Mouse (Mus musculus) intestine, postnatal 0 days (tissue): ENCODE measurements around the gene Eif4g1. TPM values are rescaled to one million over a fixed set of nuclear protein-coding genes. Genes with fewer than 3 reads are reported as not detected.

Experiments used
- ATAC-seq: fragments of 200-750 bp; cut with Nextera tagmentation; 2 replicates; pipeline ENCODE4 v1.8.0; 2017; ENCODE audit warnings: mild to moderate bottlenecking, moderate TSS enrichment, moderate library complexity
- H3K27ac ChIP-seq: fragments of 300-500 bp; sonication (generic); 2 replicates; pipeline ENCODE4 v1.5.1; 2014; ENCODE audit warnings: mild to moderate bottlenecking, low read depth, low read length, moderate library complexity
- H3K27me3 ChIP-seq: fragments of 300-500 bp; sonication (generic); replicated peaks from 2 replicates; pipeline ENCODE4 v1.6.1; 2014; ENCODE audit warnings: low read length, mixed read lengths; ENCODE audit not compliant: control insufficient read depth, insufficient read depth
- H3K36me3 ChIP-seq: fragments of 300-500 bp; sonication (generic); 2 replicates; pipeline ENCODE4 v1.6.1; 2014; ENCODE audit warnings: mild to moderate bottlenecking, moderate library complexity; ENCODE audit not compliant: control insufficient read depth, insufficient read depth
- H3K4me1 ChIP-seq: fragments of 300-500 bp; sonication (generic); replicated peaks from 2 replicates; pipeline ENCODE4 v1.6.1; 2014; ENCODE audit warnings: antibody characterized with exemption, low read length, mixed read lengths; ENCODE audit not compliant: control insufficient read depth, insufficient read depth
- H3K4me2 ChIP-seq: fragments of 300-500 bp; sonication (generic); replicated peaks from 2 replicates; pipeline ENCODE4 v1.6.1; 2014; ENCODE audit warnings: low read depth, mild to moderate bottlenecking, moderate library complexity
- H3K4me3 ChIP-seq: fragments of 300-500 bp; sonication (generic); 2 replicates; pipeline ENCODE4 v1.5.1; 2014; ENCODE audit warnings: low read depth, low read length
- H3K9ac ChIP-seq: fragments of 300-500 bp; sonication (generic); 2 replicates; pipeline ENCODE4 v1.6.1; 2014; ENCODE audit warnings: mild to moderate bottlenecking, low read depth, low read length
- H3K9me3 ChIP-seq: fragments of 300-500 bp; sonication (generic); 2 replicates; pipeline ENCODE4 v1.6.1; 2016; ENCODE audit warnings: mixed run types; ENCODE audit not compliant: control insufficient read depth
- CTCF ChIP-seq: sonication (generic); IDR thresholded peaks from 2 replicates; pipeline ENCODE4 v1.5.1; 2016; ENCODE audit warnings: low read depth, mild to moderate bottlenecking, control low read depth, antibody characterized with exemption, moderate library complexity
- WGBS: fragments of 180-500 bp; shearing (Covaris S2); extraction: QIAGEN DNeasy Blood & Tissue Kit; methylation state at CpG from one replicate; pipeline ENCODE4 v1.1.7; 2014; 5-methylcytosine and 5-hydroxymethylcytosine counted together
- polyA plus RNA-seq: library from polyadenylated mRNA; unstranded; fragments of >200 nt; fragmentation: Nextera tagmentation; extraction: Ambion mirVana; gene quantifications from 2 replicates; pipeline ENCODE4 v1.2.1, GENCODE M21; 2015

Eif4g1 gene
- polyA plus RNA-seq, 1 experiment from 2014 or later: 97.8 TPM

DNA sequence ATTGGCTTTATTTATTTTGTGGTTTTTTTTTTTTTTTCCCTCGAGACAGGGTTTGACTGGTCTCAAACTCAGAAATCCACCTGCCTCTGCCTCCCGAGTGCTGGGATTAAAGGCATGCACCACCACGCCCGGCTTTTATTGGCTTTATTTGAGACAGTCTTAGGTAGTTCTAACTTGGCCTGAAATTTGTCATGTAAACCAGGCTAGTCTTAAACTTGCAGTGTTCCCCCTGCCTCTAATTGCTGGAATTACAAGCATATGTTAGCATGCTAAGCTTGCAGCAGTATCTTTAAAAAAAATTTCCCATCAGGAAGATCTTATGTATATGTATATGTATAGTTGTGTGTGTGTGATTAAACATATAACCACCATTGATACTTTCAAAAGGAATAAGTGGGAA, 8.6 kb downstream of the Eif4g1 start:
- H3K4me3 ChIP-seq: no peak overlapping the region
- H3K4me2 ChIP-seq: no peak overlapping the region
- WGBS: 56% methylated on average over 4 of the region's 4 CpGs
- no peaks in the 10 kb centered on the region; the same call in 1 of the 2 replicates for H3K4me1 ChIP-seq
- H3K36me3 ChIP-seq: peaks cover 63% of the 10 kb centered on the region
- TF ChIP-seq CTCF: peak; percentile 29; the same call in 1 of the 2 replicates
- no peaks in the 10 kb centered on the region for H3K9me3 ChIP-seq
- ATAC-seq: no peak
- H3K27ac ChIP-seq: no peak overlapping the region
- no peak overlapping the region for H3K9ac ChIP-seq
- no peaks in the 10 kb centered on the region for H3K27me3 ChIP-seq

DNA sequence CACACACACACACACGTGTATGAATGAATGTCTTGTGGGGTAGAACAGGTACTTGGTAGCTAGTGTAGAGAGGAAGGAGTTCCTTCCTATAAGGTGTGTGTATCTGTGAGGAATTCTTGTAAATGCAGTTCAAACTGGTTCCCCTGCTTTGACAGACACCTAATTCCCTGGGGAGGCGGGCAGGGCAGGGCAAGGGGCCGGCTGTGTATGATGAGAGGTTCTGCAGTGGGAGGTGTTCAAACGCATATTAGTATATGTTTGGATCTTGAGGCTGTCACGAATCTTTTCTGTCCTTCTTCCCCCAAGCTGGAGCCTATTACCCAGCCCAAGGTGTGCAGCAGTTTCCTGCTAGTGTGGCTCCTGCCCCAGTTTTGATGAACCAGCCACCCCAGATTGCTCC, 9.3 kb downstream of the Eif4g1 start:
- 82% methylated on average over 5 of the region's 5 CpGs for WGBS
- H3K9me3 ChIP-seq: no peaks in the 10 kb centered on the region
- no peaks in the 10 kb centered on the region; the same call in 1 of the 2 replicates for H3K4me1 ChIP-seq
- H3K9ac ChIP-seq: no peak overlapping the region; the same call in 1 of the 2 replicates
- peaks cover 70% of the 10 kb centered on the region for H3K36me3 ChIP-seq
- no peak overlapping the region for H3K4me2 ChIP-seq
- TF ChIP-seq CTCF: no peak
- H3K4me3 ChIP-seq: no peak overlapping the region
- H3K27ac ChIP-seq: no peak overlapping the region
- ATAC-seq: no peak
- no peaks in the 10 kb centered on the region for H3K27me3 ChIP-seq

DNA sequence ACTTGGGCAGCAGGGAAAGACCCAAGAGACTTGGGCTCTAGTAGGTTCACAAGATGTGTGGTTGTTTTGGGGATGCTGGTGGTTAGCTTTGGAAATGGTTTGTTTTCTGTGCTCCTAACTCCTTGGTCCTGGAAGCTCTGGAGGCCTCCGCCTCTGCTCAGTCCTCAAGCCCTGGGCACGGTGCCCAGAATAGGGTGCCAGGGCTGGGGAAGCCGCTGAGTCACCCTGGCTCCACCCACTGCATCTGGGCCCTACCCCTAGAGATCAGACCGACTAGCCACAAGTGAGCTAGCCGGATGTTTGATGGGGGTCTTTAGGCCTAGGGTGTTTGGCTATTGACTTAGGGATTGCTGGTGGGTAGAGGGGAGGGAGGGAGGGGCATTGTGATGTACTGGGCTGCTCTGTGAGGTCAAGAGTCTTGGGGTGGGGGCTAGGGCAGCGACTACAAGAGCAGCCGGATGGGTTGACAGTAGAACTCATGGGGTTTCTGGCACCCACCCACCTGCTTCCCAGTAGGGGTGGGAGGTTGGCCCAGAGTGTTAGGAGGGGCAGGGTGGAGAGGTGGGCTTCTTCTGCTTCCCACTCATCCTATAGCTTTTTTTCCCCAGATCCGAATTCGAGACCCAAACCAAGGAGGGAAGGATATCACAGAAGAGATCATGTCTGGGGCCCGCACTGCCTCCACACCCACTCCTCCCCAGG, 10.0 kb downstream of the Eif4g1 start:
- WGBS: 55% methylated on average over 10 of the region's 10 CpGs
- no peaks in the 10 kb centered on the region for H3K9me3 ChIP-seq
- ATAC-seq: no peak
- H3K4me3 ChIP-seq: no peak overlapping the region
- no peaks in the 10 kb centered on the region; the same call in 1 of the 2 replicates for H3K4me1 ChIP-seq
- no peak overlapping the region; the same call in 1 of the 2 replicates for H3K27ac ChIP-seq
- TF ChIP-seq CTCF: no peak
- H3K9ac ChIP-seq: no peak overlapping the region
- H3K27me3 ChIP-seq: no peaks in the 10 kb centered on the region
- peaks cover 78% of the 10 kb centered on the region for H3K36me3 ChIP-seq
- H3K4me2 ChIP-seq: no peak overlapping the region

DNA sequence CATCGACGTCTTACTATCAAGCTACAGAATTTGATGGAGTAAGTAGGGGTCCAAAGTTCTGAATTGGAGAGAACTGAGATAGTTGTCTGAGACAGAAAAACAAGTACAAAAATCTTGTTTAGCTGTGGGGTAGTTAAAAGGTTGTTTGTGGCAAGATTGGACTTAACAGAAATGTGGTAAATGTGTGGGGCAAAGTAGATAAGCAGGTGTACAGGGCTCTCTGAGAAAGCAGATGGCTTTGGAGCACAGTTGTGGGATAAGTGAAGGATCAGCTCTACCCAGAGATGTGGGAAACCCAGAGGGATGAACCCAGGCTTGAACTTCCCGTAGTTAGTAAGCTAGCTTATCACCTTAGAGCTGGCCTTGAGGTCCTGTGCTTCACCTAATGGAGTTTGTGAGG, 22.7 kb downstream of the Eif4g1 start:
- Histone ChIP-seq H3K9ac (no peak overlapping the region), H3K27ac (no peak overlapping the region), H3K4me1 (no peaks in the 10 kb centered on the region), H3K4me2 (no peak overlapping the region), H3K27me3 (no peaks in the 10 kb centered on the region), H3K4me3 (no peak overlapping the region), H3K9me3 (no peaks in the 10 kb centered on the region), H3K36me3 (peaks cover 61% of the 10 kb centered on the region)
- TF ChIP-seq CTCF: no peak
- no peak for ATAC-seq
- 82% methylated on average over 3 of the region's 3 CpGs for WGBS

DNA sequence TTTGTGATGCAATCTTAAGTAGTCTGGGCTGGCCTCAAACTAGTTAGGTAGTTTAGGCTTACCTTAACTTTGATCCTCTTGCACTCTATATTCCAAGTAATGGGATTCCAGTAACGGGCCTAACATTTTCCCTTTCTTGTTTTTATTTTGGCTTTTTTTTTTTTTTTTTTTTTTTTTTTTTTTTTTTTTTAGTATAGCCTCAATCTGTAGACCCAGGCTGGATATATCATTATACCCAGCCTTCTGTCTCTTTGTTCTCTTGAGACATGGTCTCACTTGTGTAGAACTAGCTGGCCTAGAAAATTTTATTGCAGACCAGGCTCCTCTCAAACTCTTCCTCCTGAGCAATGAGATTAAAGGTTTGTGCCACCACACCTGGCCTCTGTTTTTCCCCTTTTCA, 23.5 kb downstream of the Eif4g1 start:
- Histone ChIP-seq H3K4me1 (no peaks in the 10 kb centered on the region), H3K9ac (no peak overlapping the region), H3K27ac (no peak overlapping the region), H3K36me3 (peaks cover 53% of the 10 kb centered on the region), H3K27me3 (no peaks in the 10 kb centered on the region), H3K9me3 (no peaks in the 10 kb centered on the region), H3K4me3 (no peak overlapping the region), H3K4me2 (no peak overlapping the region)
- 72% methylated on average over 1 of the region's 1 CpGs for WGBS
- no peak for TF ChIP-seq CTCF
- ATAC-seq: no peak

DNA sequence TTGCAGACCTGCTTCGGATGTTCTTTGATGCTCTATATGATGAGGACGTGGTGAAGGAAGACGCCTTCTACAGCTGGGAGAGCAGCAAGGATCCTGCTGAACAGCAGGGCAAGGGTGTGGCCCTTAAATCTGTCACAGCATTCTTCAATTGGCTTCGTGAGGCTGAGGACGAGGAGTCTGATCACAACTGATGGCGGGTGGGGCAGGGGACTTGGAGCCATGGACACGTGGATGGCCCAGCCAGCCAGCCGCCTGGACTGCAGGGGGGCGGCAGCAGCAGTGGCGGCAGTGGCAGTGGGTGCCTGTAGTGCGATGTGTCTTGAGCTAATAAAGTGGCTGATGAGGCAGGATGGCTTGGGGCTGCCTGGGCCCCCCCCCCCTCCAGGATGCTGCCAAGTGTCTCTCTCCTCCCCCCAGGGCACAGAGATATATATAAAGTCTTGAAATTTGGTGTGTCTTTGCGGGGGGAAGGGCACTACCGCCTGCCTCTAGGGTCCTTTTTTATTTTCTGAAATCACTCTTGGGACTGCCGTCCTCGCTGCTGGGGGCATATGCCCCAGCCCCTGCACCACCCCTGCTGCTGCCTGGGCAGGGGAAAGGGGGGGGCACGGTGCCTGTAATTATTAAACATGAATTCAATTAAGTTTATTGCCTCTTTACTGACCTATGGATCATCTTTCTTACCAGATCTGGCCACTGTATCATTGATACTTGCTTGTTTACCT, 24.3 kb downstream of the Eif4g1 start:
- ATAC-seq: no peak
- WGBS: 48% methylated on average over 16 of the region's 16 CpGs
- Histone ChIP-seq H3K4me1 (no peaks in the 10 kb centered on the region), H3K4me2 (peak overlapping the region; percentile 85; the same call in 1 of the 2 replicates), H3K9me3 (no peaks in the 10 kb centered on the region), H3K27me3 (no peaks in the 10 kb centered on the region), H3K27ac (no peak overlapping the region), H3K4me3 (no peak overlapping the region; the same call in 1 of the 2 replicates), H3K9ac (no peak overlapping the region), H3K36me3 (peaks cover 45% of the 10 kb centered on the region)
- no peak for TF ChIP-seq CTCF
